Mouse (Mus musculus): Measurements from ENCODE around the gene Hk1.
"Not testable (repeated sequence)": the region's sequence is repeated elsewhere in the genome, so short reads cannot be mapped to it uniquely, and the experiment has no call there.

Gene Hk1

GRCm38 (mm10) chr10:62340095-62340731, 39.5 kb downstream of the Hk1 start:
- DNase-seq = peak; percentile 94

- DNase-seq = peak; percentile 50
These were observed 40.3 kb downstream of the Hk1 start for GRCm38 (mm10) chr10:62339211-62340094.

- no peak for DNase-seq
These were observed 41.1 kb downstream of the Hk1 start for GRCm38 (mm10) chr10:62338626-62339025.

GRCm38 (mm10) chr10:62338176-62338575, 41.5 kb downstream of the Hk1 start:
- no peak for DNase-seq

GRCm38 (mm10) chr10:62336601-62337578, 42.8 kb downstream of the Hk1 start:
- no peak for DNase-seq

GRCm38 (mm10) chr10:62335423-62335776, 44.3 kb downstream of the Hk1 start:
- DNase-seq = no peak

- DNase-seq = no peak
These were observed 44.9 kb downstream of the Hk1 start for GRCm38 (mm10) chr10:62334686-62335422.

- DNase-seq = no peak
These were observed 46.4 kb downstream of the Hk1 start for GRCm38 (mm10) chr10:62333269-62333668.

GRCm38 (mm10) chr10:62332514-62332913, 47.2 kb downstream of the Hk1 start:
- DNase-seq = no peak

- DNase-seq = no peak
These were observed 47.9 kb downstream of the Hk1 start for GRCm38 (mm10) chr10:62331771-62332170.

- DNase-seq = no peak
These were observed 48.4 kb downstream of the Hk1 start for GRCm38 (mm10) chr10:62331296-62331695.

- no peak for DNase-seq
These were observed 49.9 kb downstream of the Hk1 start for GRCm38 (mm10) chr10:62329846-62330245.

GRCm38 (mm10) chr10:62328886-62329412, 50.8 kb downstream of the Hk1 start:
- DNase-seq = no peak

- DNase-seq = no peak
These were observed 52.0 kb downstream of the Hk1 start for GRCm38 (mm10) chr10:62327572-62328317.

GRCm38 (mm10) chr10:62326818-62327571, 52.7 kb downstream of the Hk1 start:
- DNase-seq = no peak

- DNase-seq = no peak
These were observed 53.7 kb downstream of the Hk1 start for GRCm38 (mm10) chr10:62326002-62326401.

- not testable (repeated sequence) for DNase-seq
These were observed 56.9 kb downstream of the Hk1 start for GRCm38 (mm10) chr10:62322821-62323220.

GRCm38 (mm10) chr10:62321457-62321856, 58.3 kb downstream of the Hk1 start:
- no peak for DNase-seq

GRCm38 (mm10) chr10:62320402-62320978, 59.2 kb downstream of the Hk1 start:
- peak; percentile 24 for DNase-seq

GRCm38 (mm10) chr10:62319154-62319553, 60.6 kb downstream of the Hk1 start:
- no peak for DNase-seq
